Mouse (Mus musculus) bone marrow, adult 2 months (tissue): Measurements from ENCODE around the gene Vill.

Experiments
- CTCF ChIP-seq: fragments of 200-500 bp; IDR thresholded peaks from 2 replicates; pipeline ENCODE4 v1.5.1; 2011; ENCODE audit warnings: low read length, control low read depth; ENCODE audit not compliant: control insufficient read depth, insufficient read depth
- POLR2A ChIP-seq: fragments of 200-500 bp; IDR thresholded peaks from 2 replicates; pipeline ENCODE4 v1.6.1; 2011; ENCODE audit warnings: low read depth, mild to moderate bottlenecking, control low read depth, low read length, borderline replicate concordance; ENCODE audit not compliant: control insufficient read depth

DNA sequence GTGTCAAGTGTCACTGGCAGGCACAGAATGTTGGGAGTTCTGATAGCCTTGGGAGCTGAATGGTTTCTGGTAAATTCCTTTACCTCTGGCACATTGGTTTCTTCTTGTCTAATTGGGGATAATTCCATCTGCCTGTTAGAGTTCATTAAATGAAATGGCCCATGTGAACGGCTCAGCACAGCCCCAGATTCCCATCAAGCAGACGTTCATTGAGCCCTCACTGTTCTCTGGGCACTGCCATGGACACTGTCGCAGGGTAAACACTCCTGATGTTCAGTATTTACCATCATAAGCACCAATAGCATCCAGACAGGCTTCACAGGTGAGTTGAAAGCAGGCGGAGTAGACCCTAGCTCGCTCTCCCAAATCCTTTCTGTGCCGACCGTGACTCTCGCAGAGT lies 18.5 kb upstream of the Vill start:
- TF ChIP-seq POLR2A: no peak
- no peak for TF ChIP-seq CTCF
